Mouse (Mus musculus): ENCODE measurements around the gene Tspan7.

DNA sequence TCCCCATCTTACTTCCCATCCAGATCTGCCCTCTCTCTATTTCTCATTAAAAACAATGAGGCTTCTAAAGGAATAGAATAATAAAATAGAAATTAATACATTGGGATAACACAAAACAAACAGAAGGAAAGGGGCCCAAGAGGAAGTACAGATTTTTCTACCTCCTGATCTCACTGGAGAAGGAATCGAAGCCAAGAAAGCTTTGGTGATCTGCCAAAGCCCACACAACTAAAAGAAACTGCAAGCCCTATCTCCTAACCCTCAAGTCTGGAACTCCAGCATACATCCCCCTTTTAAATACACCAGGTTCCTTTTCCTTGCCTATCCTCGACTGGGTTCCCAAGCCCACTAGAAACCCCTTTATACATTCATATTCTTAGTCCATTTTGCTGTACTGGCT, 90.4 kb downstream of the Tspan7 start:
- TF ChIP-seq CTCF (IDR thresholded peaks at IDR 0.05; ENCODE audit: extremely low read depth, insufficient read depth, low read length) (no peak), POLR2A (IDR thresholded peaks at IDR 0.05; ENCODE audit: extremely low read depth, insufficient read depth, low read length) (no peak)
